Mouse (Mus musculus) hindbrain, embryonic 11.5 days (tissue): ENCODE data around the gene Ccnc. TPM values are rescaled to one million over a fixed set of nuclear protein-coding genes. Genes with fewer than 3 reads are reported as not detected.

Source experiments
- ATAC-seq: fragments of 200-750 bp; cut with Nextera tagmentation; 2 replicates; pipeline ENCODE4 v1.8.0; 2017; ENCODE audit warnings: mild to moderate bottlenecking, moderate TSS enrichment, moderate library complexity; ENCODE audit not compliant: low FRiP score
- DNase-seq: peaks from one replicate; pipeline ENCODE4 v3.0.0-alpha.2; 2015; ENCODE audit warnings: low spot score
- H3K27ac ChIP-seq: fragments of 300-500 bp; sonication (generic); 2 replicates; pipeline ENCODE4 v1.5.1; 2014; ENCODE audit warnings: mild to moderate bottlenecking, low read depth, low read length
- H3K27me3 ChIP-seq: fragments of 300-500 bp; sonication (generic); 2 replicates; pipeline ENCODE4 v1.6.1; 2014; ENCODE audit warnings: mild to moderate bottlenecking, low read length, moderate library complexity, mixed read lengths; ENCODE audit not compliant: control insufficient read depth, insufficient read depth
- H3K36me3 ChIP-seq: fragments of 300-500 bp; sonication (generic); 2 replicates; pipeline ENCODE4 v1.6.1; 2014; ENCODE audit warnings: mild to moderate bottlenecking, low read length, moderate library complexity, mixed read lengths; ENCODE audit not compliant: control insufficient read depth, insufficient read depth
- H3K4me1 ChIP-seq: fragments of 300-500 bp; sonication (generic); replicated peaks from 2 replicates; pipeline ENCODE4 v1.6.1; 2014; ENCODE audit warnings: low read length, mixed read lengths; ENCODE audit not compliant: control insufficient read depth, insufficient read depth
- H3K4me2 ChIP-seq: fragments of 300-500 bp; sonication (generic); replicated peaks from 2 replicates; pipeline ENCODE4 v1.6.1; 2014; ENCODE audit warnings: mild to moderate bottlenecking, low read depth, low read length
- H3K4me3 ChIP-seq: fragments of 300-500 bp; sonication (generic); 2 replicates; pipeline ENCODE4 v1.5.1; 2014; ENCODE audit warnings: low read depth, low read length
- H3K9ac ChIP-seq: fragments of 300-500 bp; sonication (generic); 2 replicates; pipeline ENCODE4 v1.6.1; 2014; ENCODE audit warnings: low read depth, low read length
- H3K9me3 ChIP-seq: fragments of 300-500 bp; sonication (generic); 2 replicates; pipeline ENCODE4 v1.6.1; 2016; ENCODE audit warnings: low read length; ENCODE audit not compliant: control insufficient read depth
- WGBS: fragments of 180-500 bp; shearing (Covaris S2); extraction: QIAGEN DNeasy Blood & Tissue Kit; methylation state at CpG from one replicate; pipeline ENCODE4 v1.1.7; 2014; 5-methylcytosine and 5-hydroxymethylcytosine counted together
- polyA plus RNA-seq: library from polyadenylated mRNA; unstranded; fragments of >200 nt; fragmentation: Nextera tagmentation; extraction: Ambion mirVana; gene quantifications from 2 replicates; pipeline ENCODE4 v1.2.1, GENCODE M21; 2014

Gene Ccnc
- polyA plus RNA-seq, 1 experiment from 2014 or later = 86.3 TPM

- peak overlapping the region; percentile 84 for H3K4me3 ChIP-seq
- DNase-seq = peak; percentile 18
- no peaks in the 10 kb centered on the region for H3K27me3 ChIP-seq
- no peaks in the 10 kb centered on the region for H3K4me1 ChIP-seq
- peak overlapping the region; percentile 50 for H3K4me2 ChIP-seq
- H3K36me3 ChIP-seq = no peaks in the 10 kb centered on the region
- ATAC-seq = no peak
- no peaks in the 10 kb centered on the region for H3K9me3 ChIP-seq
- no peak overlapping the region for H3K27ac ChIP-seq
- peak overlapping the region; percentile 88 for H3K9ac ChIP-seq
- WGBS = 14% methylated on average over 9 of the region's 9 CpGs
Observed at GRCm38 (mm10) chr4:21776946-21777265, 49.4 kb downstream of the Ccnc start.

DNA sequence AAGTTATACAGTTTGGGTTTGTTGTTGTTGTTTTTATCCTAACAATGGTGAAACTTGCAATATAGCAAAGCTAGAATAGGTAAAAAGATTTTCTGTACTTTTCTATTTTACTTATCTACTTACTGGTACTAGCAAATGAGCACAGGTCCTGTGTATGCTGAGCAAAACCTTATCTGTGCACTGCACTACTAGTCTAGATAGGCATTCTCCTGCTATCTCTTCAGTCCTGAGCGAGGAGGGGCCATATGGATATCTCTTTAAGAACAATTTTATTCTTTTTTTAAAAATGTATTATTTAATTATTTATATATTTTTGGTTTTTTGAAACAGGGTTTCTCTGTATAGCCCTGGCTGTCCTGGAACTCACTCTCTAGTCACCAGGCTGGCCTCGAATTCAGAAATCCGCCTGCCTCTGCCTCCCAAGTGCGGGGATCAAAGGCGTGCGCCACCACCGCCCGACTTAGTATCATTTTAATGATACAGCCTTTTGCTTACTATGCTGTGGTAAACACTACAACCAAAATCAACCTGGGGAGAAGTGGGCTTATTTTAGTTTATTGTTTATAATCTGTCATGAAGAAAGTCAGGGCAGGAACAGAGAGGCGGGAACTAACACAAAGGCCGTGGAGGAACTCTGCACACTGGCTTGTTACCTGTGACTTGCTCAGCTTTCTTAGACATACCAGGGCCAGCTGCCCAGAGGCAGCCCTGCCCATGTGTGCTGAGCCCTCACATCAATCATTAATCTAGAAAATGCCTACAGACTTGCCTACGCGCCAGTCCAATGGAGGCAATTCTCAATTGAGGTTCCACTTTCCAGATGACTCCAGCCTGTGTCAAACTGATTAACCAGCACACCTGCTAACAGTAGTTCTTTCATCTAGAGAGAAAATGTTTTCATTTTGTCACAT lies 53.6 kb downstream of the Ccnc start:
- no peak for ATAC-seq
- Histone ChIP-seq H3K4me3 (no peak overlapping the region), H3K9me3 (no peaks in the 10 kb centered on the region), H3K27me3 (no peaks in the 10 kb centered on the region), H3K4me1 (no peaks in the 10 kb centered on the region), H3K27ac (no peak overlapping the region), H3K36me3 (no peaks in the 10 kb centered on the region; the same call in 1 of the 2 replicates), H3K9ac (no peak overlapping the region), H3K4me2 (no peak overlapping the region)
- no peak for DNase-seq
- 97% methylated on average over 12 of the region's 12 CpGs for WGBS

GRCm38 (mm10) chr4:21786268-21786667 lies 58.8 kb downstream of the Ccnc start:
- DNase-seq = no peak
- H3K9ac ChIP-seq = no peak overlapping the region
- H3K4me1 ChIP-seq = no peaks in the 10 kb centered on the region
- ATAC-seq = no peak
- no peak overlapping the region for H3K27ac ChIP-seq
- 95% methylated on average over 12 of the region's 12 CpGs for WGBS
- peaks cover 3% of the 10 kb centered on the region; the same call in 1 of the 2 replicates for H3K36me3 ChIP-seq
- no peak overlapping the region for H3K4me3 ChIP-seq
- H3K4me2 ChIP-seq = no peak overlapping the region
- H3K27me3 ChIP-seq = no peaks in the 10 kb centered on the region
- H3K9me3 ChIP-seq = no peaks in the 10 kb centered on the region

GRCm38 (mm10) chr4:21788903-21789302 lies 61.4 kb downstream of the Ccnc start:
- WGBS = 87% methylated on average over 6 of the region's 6 CpGs
- no peaks in the 10 kb centered on the region for H3K4me1 ChIP-seq
- H3K27me3 ChIP-seq = no peaks in the 10 kb centered on the region
- ATAC-seq = no peak
- H3K9ac ChIP-seq = no peak overlapping the region
- no peak overlapping the region for H3K4me2 ChIP-seq
- no peak overlapping the region for H3K27ac ChIP-seq
- H3K36me3 ChIP-seq = peaks cover 3% of the 10 kb centered on the region; the same call in 1 of the 2 replicates
- no peak for DNase-seq
- no peaks in the 10 kb centered on the region for H3K9me3 ChIP-seq
- no peak overlapping the region for H3K4me3 ChIP-seq

GRCm38 (mm10) chr4:21789836-21790235 lies 62.3 kb downstream of the Ccnc start:
- no peak overlapping the region for H3K9ac ChIP-seq
- ATAC-seq (no peak), DNase-seq (no peak)
- H3K4me3 ChIP-seq = no peak overlapping the region
- no peak overlapping the region for H3K27ac ChIP-seq
- H3K27me3 ChIP-seq = no peaks in the 10 kb centered on the region
- 97% methylated on average over 4 of the region's 4 CpGs for WGBS
- no peaks in the 10 kb centered on the region for H3K4me1 ChIP-seq
- no peaks in the 10 kb centered on the region for H3K9me3 ChIP-seq
- H3K36me3 ChIP-seq = peaks cover 3% of the 10 kb centered on the region; the same call in 1 of the 2 replicates
- H3K4me2 ChIP-seq = no peak overlapping the region

DNA sequence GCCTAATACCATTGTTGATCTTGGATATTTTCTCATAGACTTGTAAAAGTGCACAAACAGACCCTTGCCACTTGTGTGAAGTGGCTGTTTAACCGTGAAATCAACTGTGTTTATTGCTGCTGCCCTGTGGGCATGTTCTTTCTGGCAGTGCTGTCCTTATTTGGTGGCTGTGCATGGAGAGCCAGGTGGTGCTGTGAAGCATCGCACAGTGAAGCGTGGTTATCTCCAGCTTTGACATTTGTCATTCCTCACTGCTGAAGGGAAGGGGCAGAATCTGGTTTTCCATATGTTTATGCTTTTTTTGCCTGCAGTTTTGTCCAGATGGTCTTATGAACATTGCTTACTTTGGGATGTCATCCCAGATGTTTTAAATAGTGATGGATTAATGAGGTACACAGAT lies 66.1 kb downstream of the Ccnc start:
- Histone ChIP-seq H3K36me3 (no peaks in the 10 kb centered on the region), H3K4me3 (no peak overlapping the region), H3K9ac (no peak overlapping the region), H3K27ac (no peak overlapping the region), H3K27me3 (no peaks in the 10 kb centered on the region), H3K4me2 (no peak overlapping the region), H3K9me3 (no peaks in the 10 kb centered on the region), H3K4me1 (no peaks in the 10 kb centered on the region)
- 77% methylated on average over 3 of the region's 3 CpGs for WGBS
- no peak for DNase-seq
- ATAC-seq = no peak

DNA sequence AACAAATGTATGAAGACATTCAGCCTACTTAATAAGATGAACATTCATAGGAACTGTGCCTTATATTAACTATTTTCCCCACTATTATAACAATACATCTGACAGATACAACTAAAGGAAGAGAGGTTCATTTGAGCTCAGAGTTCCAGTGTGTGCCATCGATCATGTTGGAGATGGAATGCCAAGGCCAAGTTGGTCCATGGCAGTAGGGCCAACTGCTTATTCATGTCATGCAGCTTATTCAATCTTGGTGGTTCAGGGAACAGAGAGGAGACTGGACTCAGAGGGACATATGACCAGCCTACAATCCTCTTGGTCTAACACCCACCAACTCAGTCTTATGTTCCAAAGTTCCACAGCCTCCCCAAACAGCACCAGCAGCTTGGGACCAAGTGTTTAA lies 73.5 kb downstream of the Ccnc start:
- Histone ChIP-seq H3K27ac (no peak overlapping the region), H3K4me2 (no peak overlapping the region), H3K4me1 (no peaks in the 10 kb centered on the region), H3K4me3 (no peak overlapping the region), H3K9ac (no peak overlapping the region), H3K9me3 (no peaks in the 10 kb centered on the region), H3K36me3 (no peaks in the 10 kb centered on the region; the same call in 1 of the 2 replicates), H3K27me3 (no peaks in the 10 kb centered on the region)
- no peak for ATAC-seq
- WGBS = 97% methylated on average over 1 of the region's 1 CpGs
- no peak for DNase-seq

DNA sequence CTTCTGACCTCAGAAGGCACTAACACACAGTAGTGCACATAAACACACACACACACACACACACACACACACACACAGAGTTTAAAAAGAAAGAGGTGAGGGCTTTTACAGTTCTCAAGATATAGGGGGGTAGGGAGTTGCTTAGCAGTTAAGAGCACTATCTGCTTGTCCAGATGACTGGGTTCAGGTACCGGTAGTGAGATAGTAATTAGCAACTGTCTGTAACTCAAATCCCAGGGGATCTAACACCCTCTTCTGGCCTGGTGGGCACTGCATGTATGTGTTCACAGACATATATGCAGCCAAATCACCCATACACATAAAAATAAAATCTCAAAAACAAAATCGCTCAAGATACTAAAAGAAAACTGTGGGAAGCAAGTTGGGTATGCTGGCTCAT lies 74.1 kb downstream of the Ccnc start:
- no peak overlapping the region for H3K4me3 ChIP-seq
- 89% methylated on average over 2 of the region's 2 CpGs for WGBS
- no peaks in the 10 kb centered on the region for H3K27me3 ChIP-seq
- H3K4me1 ChIP-seq = no peaks in the 10 kb centered on the region
- no peaks in the 10 kb centered on the region for H3K9me3 ChIP-seq
- no peaks in the 10 kb centered on the region; the same call in 1 of the 2 replicates for H3K36me3 ChIP-seq
- DNase-seq = no peak
- no peak for ATAC-seq
- H3K27ac ChIP-seq = no peak overlapping the region
- no peak overlapping the region for H3K4me2 ChIP-seq
- no peak overlapping the region for H3K9ac ChIP-seq

GRCm38 (mm10) chr4:21807204-21807603 lies 79.7 kb downstream of the Ccnc start:
- no peak overlapping the region for H3K4me3 ChIP-seq
- no peaks in the 10 kb centered on the region for H3K27me3 ChIP-seq
- H3K9me3 ChIP-seq = no peaks in the 10 kb centered on the region
- H3K27ac ChIP-seq = no peak overlapping the region
- no peaks in the 10 kb centered on the region for H3K4me1 ChIP-seq
- no peak overlapping the region for H3K4me2 ChIP-seq
- DNase-seq (peak; percentile 36), ATAC-seq (peak; percentile 84)
- H3K36me3 ChIP-seq = no peaks in the 10 kb centered on the region
- no peak overlapping the region for H3K9ac ChIP-seq
- 48% methylated on average over 5 of the region's 5 CpGs for WGBS
